Mouse (Mus musculus) left cerebral cortex, adult 11 months (tissue): Measurements from ENCODE around the gene Ralgapa1.
"Not testable (repeated sequence)": the region's sequence is repeated elsewhere in the genome, so short reads cannot be mapped to it uniquely, and the experiment has no call there.

ENCODE experiments used
- DNase-seq: peaks from one replicate; pipeline ENCODE4 v3.0.0; 2022; ENCODE audit warnings: low spot score

Ralgapa1 gene

GRCm38 (mm10) chr12:55800144-55800543 is 20.8 kb downstream of the Ralgapa1 start:
- DNase-seq: no peak

- no peak for DNase-seq
These were observed 22.2 kb downstream of the Ralgapa1 start for GRCm38 (mm10) chr12:55798745-55799144.

- no peak for DNase-seq
These were observed 23.9 kb downstream of the Ralgapa1 start for GRCm38 (mm10) chr12:55797103-55797502.

GRCm38 (mm10) chr12:55794485-55794884 is 26.5 kb downstream of the Ralgapa1 start:
- not testable (repeated sequence) for DNase-seq

GRCm38 (mm10) chr12:55785252-55785651 is 35.7 kb downstream of the Ralgapa1 start:
- DNase-seq: no peak

GRCm38 (mm10) chr12:55782662-55783061 is 38.3 kb downstream of the Ralgapa1 start:
- no peak for DNase-seq

- DNase-seq: no peak
These were observed 42.7 kb downstream of the Ralgapa1 start for GRCm38 (mm10) chr12:55778301-55778700.

GRCm38 (mm10) chr12:55777356-55777755 is 43.6 kb downstream of the Ralgapa1 start:
- DNase-seq: no peak

GRCm38 (mm10) chr12:55774316-55774715 is 46.7 kb downstream of the Ralgapa1 start:
- DNase-seq: no peak

GRCm38 (mm10) chr12:55720319-55720718 is 100.6 kb downstream of the Ralgapa1 start:
- DNase-seq: peak; percentile 13

GRCm38 (mm10) chr12:55705881-55706280 is 115.1 kb downstream of the Ralgapa1 start:
- DNase-seq: no peak

GRCm38 (mm10) chr12:55666699-55667098 is 154.3 kb downstream of the Ralgapa1 start:
- DNase-seq: peak; percentile 11

GRCm38 (mm10) chr12:55663194-55663593 is 157.8 kb downstream of the Ralgapa1 start:
- not testable (repeated sequence) for DNase-seq

GRCm38 (mm10) chr12:55648011-55648525 is 172.9 kb downstream of the Ralgapa1 start:
- DNase-seq: no peak

- DNase-seq: no peak
These were observed 194.3 kb downstream of the Ralgapa1 start for GRCm38 (mm10) chr12:55626711-55627110.

GRCm38 (mm10) chr12:55623254-55623653 is 197.7 kb downstream of the Ralgapa1 start:
- no peak for DNase-seq

GRCm38 (mm10) chr12:55622615-55623245 is 198.2 kb downstream of the Ralgapa1 start:
- DNase-seq: no peak

GRCm38 (mm10) chr12:55620321-55620720 is 200.6 kb downstream of the Ralgapa1 start:
- DNase-seq: no peak

GRCm38 (mm10) chr12:55610812-55611211 is 210.2 kb downstream of the Ralgapa1 start:
- DNase-seq: no peak

GRCm38 (mm10) chr12:55607902-55608301 is 213.1 kb downstream of the Ralgapa1 start:
- no peak for DNase-seq

GRCm38 (mm10) chr12:55604411-55604810 is 216.6 kb downstream of the Ralgapa1 start:
- no peak for DNase-seq

GRCm38 (mm10) chr12:55600503-55600994 is 220.4 kb downstream of the Ralgapa1 start:
- no peak for DNase-seq

GRCm38 (mm10) chr12:55599639-55600502 is 221.1 kb downstream of the Ralgapa1 start:
- no peak for DNase-seq
